Mouse (Mus musculus): ENCODE results near the gene Bcas3.

The Bcas3 gene

GRCm38 (mm10) chr11:85751171-85751570 is 398.2 kb downstream of the Bcas3 start:
- DNase-seq (ENCODE audit: low read depth, low spot score): no peak

GRCm38 (mm10) chr11:85754631-85755502 is 401.9 kb downstream of the Bcas3 start:
- DNase-seq (ENCODE audit: low read depth, low spot score): no peak

GRCm38 (mm10) chr11:85755503-85756044 is 402.6 kb downstream of the Bcas3 start:
- DNase-seq (ENCODE audit: low read depth, low spot score): no peak

GRCm38 (mm10) chr11:85758891-85759290 is 405.9 kb downstream of the Bcas3 start:
- DNase-seq (ENCODE audit: low read depth, low spot score): no peak

GRCm38 (mm10) chr11:85759634-85760439 is 406.9 kb downstream of the Bcas3 start:
- DNase-seq (ENCODE audit: low read depth, low spot score): no peak

GRCm38 (mm10) chr11:85760486-85761141 is 407.6 kb downstream of the Bcas3 start:
- no peak for DNase-seq (ENCODE audit: low read depth, low spot score)

- no peak for DNase-seq (ENCODE audit: low read depth, low spot score)
Measured at GRCm38 (mm10) chr11:85761170-85761569, 408.2 kb downstream of the Bcas3 start.

- DNase-seq (ENCODE audit: low read depth, low spot score): no peak
Measured at GRCm38 (mm10) chr11:85763655-85764054, 410.7 kb downstream of the Bcas3 start.

- DNase-seq (ENCODE audit: low read depth, low spot score): no peak
Measured at GRCm38 (mm10) chr11:85766106-85766723, 413.2 kb downstream of the Bcas3 start.

- DNase-seq (ENCODE audit: low read depth, low spot score): no peak
Measured at GRCm38 (mm10) chr11:85766811-85767210, 413.8 kb downstream of the Bcas3 start.

- no peak for DNase-seq (ENCODE audit: low read depth, low spot score)
Measured at GRCm38 (mm10) chr11:85769740-85770139, 416.8 kb downstream of the Bcas3 start.

GRCm38 (mm10) chr11:85773391-85773790 is 420.4 kb downstream of the Bcas3 start:
- DNase-seq (ENCODE audit: low read depth, low spot score): no peak

GRCm38 (mm10) chr11:85774707-85775106 is 421.7 kb downstream of the Bcas3 start:
- DNase-seq (ENCODE audit: low read depth, low spot score): no peak

- no peak for DNase-seq (ENCODE audit: low read depth, low spot score)
Measured at GRCm38 (mm10) chr11:85775492-85775891, 422.5 kb downstream of the Bcas3 start.

- no peak for DNase-seq (ENCODE audit: low read depth, low spot score)
Measured at GRCm38 (mm10) chr11:85776861-85777360, 423.9 kb downstream of the Bcas3 start.

GRCm38 (mm10) chr11:85777950-85778349 is 425.0 kb downstream of the Bcas3 start:
- no peak for DNase-seq (ENCODE audit: low read depth, low spot score)

- no peak for DNase-seq (ENCODE audit: low read depth, low spot score)
Measured at GRCm38 (mm10) chr11:85780303-85780702, 427.3 kb downstream of the Bcas3 start.

- DNase-seq (ENCODE audit: low read depth, low spot score): peak; percentile 47
Measured at GRCm38 (mm10) chr11:85786113-85786718, 433.2 kb downstream of the Bcas3 start.

GRCm38 (mm10) chr11:85789750-85790149 is 436.8 kb downstream of the Bcas3 start:
- no peak for DNase-seq (ENCODE audit: low read depth, low spot score)

GRCm38 (mm10) chr11:85790267-85790666 is 437.3 kb downstream of the Bcas3 start:
- no peak for DNase-seq (ENCODE audit: low read depth, low spot score)

- no peak for DNase-seq (ENCODE audit: low read depth, low spot score)
Measured at GRCm38 (mm10) chr11:85791212-85791611, 438.2 kb downstream of the Bcas3 start.

All from mesoderm, embryonic 11.5 days (tissue).